Mouse (Mus musculus) forebrain, embryonic 15.5 days (tissue): ENCODE results near the gene Sync. TPM values are rescaled to one million over a fixed set of nuclear protein-coding genes. Genes with fewer than 3 reads are reported as not detected.

ENCODE experiments used
- ATAC-seq: fragments of 200-750 bp; cut with Nextera tagmentation; replicated peaks from 2 replicates; pipeline ENCODE4 v1.8.0; 2017; ENCODE audit warnings: mild to moderate bottlenecking, moderate TSS enrichment, moderate library complexity
- H3K27ac ChIP-seq: fragments of 300-500 bp; sonication (generic); replicated peaks from 2 replicates; pipeline ENCODE4 v1.5.1; 2015; ENCODE audit warnings: mild to moderate bottlenecking, inconsistent platforms
- H3K27me3 ChIP-seq: fragments of 300-500 bp; sonication (generic); 2 replicates; pipeline ENCODE4 v1.6.1; 2015; ENCODE audit warnings: inconsistent platforms
- H3K36me3 ChIP-seq: fragments of 300-500 bp; sonication (generic); 2 replicates; pipeline ENCODE4 v1.6.1; 2015; ENCODE audit warnings: mild to moderate bottlenecking, inconsistent platforms
- H3K4me1 ChIP-seq: fragments of 300-500 bp; sonication (generic); 2 replicates; pipeline ENCODE4 v1.6.1; 2015; ENCODE audit warnings: inconsistent platforms
- H3K4me2 ChIP-seq: fragments of 300-500 bp; sonication (generic); replicated peaks from 2 replicates; pipeline ENCODE4 v1.6.1; 2015; ENCODE audit warnings: mild to moderate bottlenecking, inconsistent platforms
- H3K4me3 ChIP-seq: fragments of 300-500 bp; sonication (generic); 2 replicates; pipeline ENCODE4 v1.5.1; 2015; ENCODE audit warnings: mild to moderate bottlenecking, inconsistent platforms
- H3K9ac ChIP-seq: fragments of 300-500 bp; sonication (generic); replicated peaks from 2 replicates; pipeline ENCODE4 v1.6.1; 2015; ENCODE audit warnings: mild to moderate bottlenecking, inconsistent platforms
- H3K9me3 ChIP-seq: fragments of 300-500 bp; sonication (generic); 2 replicates; pipeline ENCODE4 v1.6.1; 2016; ENCODE audit warnings: inconsistent platforms
- WGBS: fragments of 180-500 bp; shearing (Covaris S2); methylation state at CpG from one replicate; pipeline ENCODE4 v1.1.7; 2015; ENCODE audit warnings: mixed read lengths; 5-methylcytosine and 5-hydroxymethylcytosine counted together
- polyA plus RNA-seq: library from polyadenylated mRNA; unstranded; fragments of >200 nt; fragmentation: Nextera tagmentation; extraction: Ambion mirVana; gene quantifications from 2 replicates; pipeline ENCODE4 v1.2.1, GENCODE M21; 2015

The Sync gene
- polyA plus RNA-seq, 1 experiment from 2014 or later, result 0.36 TPM

DNA sequence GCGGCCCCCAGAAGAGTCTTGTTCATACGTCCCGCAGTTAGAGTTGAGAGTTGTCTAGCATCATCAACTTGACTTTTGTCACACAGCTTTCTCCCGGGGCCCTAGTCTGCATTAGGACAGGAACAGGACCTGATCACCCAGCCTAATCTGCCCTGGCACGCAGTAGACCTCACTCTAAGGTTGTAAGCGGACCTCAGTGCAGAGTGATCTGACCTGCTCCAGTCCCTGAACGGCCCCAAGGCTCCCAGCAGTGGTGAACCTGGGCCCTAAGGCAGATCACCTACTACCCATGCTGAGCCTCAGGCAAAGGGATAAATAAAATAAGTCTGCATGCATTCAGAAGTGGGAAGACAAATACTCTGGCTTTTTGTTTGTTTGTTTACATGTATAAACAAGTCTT lies 38.1 kb upstream of the Sync start:
- H3K27me3 ChIP-seq, result peaks cover 45% of the 10 kb centered on the region
- H3K4me3 ChIP-seq, result no peak overlapping the region
- 38% methylated on average over 7 of the region's 7 CpGs for WGBS
- H3K27ac ChIP-seq, result no peak overlapping the region
- H3K9ac ChIP-seq, result no peak overlapping the region
- no peak for ATAC-seq
- peaks cover 19% of the 10 kb centered on the region for H3K4me1 ChIP-seq
- peak overlapping the region; percentile 86; the same call in 1 of the 2 replicates for H3K4me2 ChIP-seq
- H3K9me3 ChIP-seq, result no peaks in the 10 kb centered on the region
- no peaks in the 10 kb centered on the region for H3K36me3 ChIP-seq

GRCm38 (mm10) chr4:129250759-129251481 lies 36.5 kb upstream of the Sync start:
- Histone ChIP-seq H3K9ac (no peak overlapping the region), H3K27ac (no peak overlapping the region)

GRCm38 (mm10) chr4:129251482-129252125 lies 35.8 kb upstream of the Sync start:
- 2% methylated on average over 15 of the region's 15 CpGs for WGBS
- H3K27ac ChIP-seq, result no peak overlapping the region

More at GRCm38 (mm10) chr4:129250759-129251481, 36.5 kb upstream of the Sync start:
- WGBS, result 20% methylated on average over 15 of the region's 15 CpGs
- H3K4me2 ChIP-seq, result 0 out of 2 replicates have a peak overlapping the region, but pooled peaks have one; percentile 4
- H3K9me3 ChIP-seq, result no peaks in the 10 kb centered on the region
- peaks cover 19% of the 10 kb centered on the region for H3K4me1 ChIP-seq
- no peak overlapping the region for H3K4me3 ChIP-seq
- ATAC-seq, result no peak
- H3K36me3 ChIP-seq, result no peaks in the 10 kb centered on the region
- peaks cover 45% of the 10 kb centered on the region for H3K27me3 ChIP-seq

DNA sequence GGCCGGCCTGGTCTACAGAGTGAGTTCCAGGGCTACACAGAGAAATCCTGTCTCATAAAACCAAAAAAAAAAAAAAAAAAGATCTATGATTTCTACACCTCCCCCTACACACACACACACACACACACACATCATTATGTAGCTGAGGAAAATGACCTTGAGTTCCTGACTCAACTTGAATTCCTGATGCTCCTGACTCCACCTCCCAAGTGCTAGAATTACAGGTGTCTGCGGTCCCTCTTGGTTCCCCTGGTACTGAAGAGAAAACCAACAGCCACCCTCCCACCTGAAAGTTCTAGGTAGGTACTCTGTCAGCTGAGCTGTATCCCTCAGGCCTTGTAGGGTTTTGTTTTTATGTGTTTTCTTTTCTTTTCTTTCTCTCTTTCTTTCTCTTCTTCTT lies 34.9 kb upstream of the Sync start:
- H3K4me1 ChIP-seq, result peaks cover 25% of the 10 kb centered on the region
- H3K36me3 ChIP-seq, result no peaks in the 10 kb centered on the region
- no peak for ATAC-seq
- no peak overlapping the region for H3K4me2 ChIP-seq
- H3K27ac ChIP-seq, result no peak overlapping the region
- H3K9me3 ChIP-seq, result no peaks in the 10 kb centered on the region
- no peak overlapping the region for H3K4me3 ChIP-seq
- WGBS, result 87% methylated on average over 2 of the region's 2 CpGs
- peaks cover 32% of the 10 kb centered on the region for H3K27me3 ChIP-seq
- no peak overlapping the region for H3K9ac ChIP-seq

More at GRCm38 (mm10) chr4:129251482-129252125, 35.8 kb upstream of the Sync start:
- Histone ChIP-seq H3K4me1 (peaks cover 22% of the 10 kb centered on the region), H3K27me3 (peaks cover 41% of the 10 kb centered on the region), H3K36me3 (no peaks in the 10 kb centered on the region), H3K4me2 (0 out of 2 replicates have a peak overlapping the region, but pooled peaks have one; percentile 4), H3K9me3 (no peaks in the 10 kb centered on the region), H3K9ac (no peak overlapping the region), H3K4me3 (no peak overlapping the region)
- ATAC-seq, result no peak

DNA sequence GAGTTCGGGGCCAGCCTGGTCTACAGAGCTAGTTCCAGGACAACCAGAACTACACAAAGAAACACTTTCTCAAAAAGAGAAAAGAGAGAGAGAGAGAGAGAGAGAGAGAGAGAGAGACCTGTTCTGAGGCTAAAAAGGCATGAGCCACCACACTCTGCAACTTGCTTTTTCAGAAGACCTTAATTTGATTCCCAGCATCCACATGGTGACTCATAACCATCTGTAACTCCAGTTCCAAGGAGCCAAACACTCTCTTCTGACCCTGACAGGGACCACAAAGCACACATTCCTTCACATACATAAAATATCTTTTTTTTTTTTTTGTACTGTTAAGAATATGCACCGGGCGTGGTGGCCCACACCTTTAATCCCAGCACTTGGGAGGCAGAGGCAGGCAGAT lies 32.8 kb upstream of the Sync start:
- WGBS, result 86% methylated on average over 3 of the region's 3 CpGs
- Histone ChIP-seq H3K9ac (no peak overlapping the region), H3K27me3 (peaks cover 15% of the 10 kb centered on the region; the same call in 1 of the 2 replicates), H3K36me3 (no peaks in the 10 kb centered on the region), H3K4me3 (no peak overlapping the region), H3K27ac (no peak overlapping the region), H3K9me3 (no peaks in the 10 kb centered on the region), H3K4me2 (no peak overlapping the region), H3K4me1 (peaks cover 15% of the 10 kb centered on the region)
- no peak for ATAC-seq

- no peak overlapping the region for H3K9ac ChIP-seq
- no peak overlapping the region for H3K4me2 ChIP-seq
- H3K36me3 ChIP-seq, result no peaks in the 10 kb centered on the region
- H3K4me1 ChIP-seq, result peaks cover 11% of the 10 kb centered on the region
- 38% methylated on average over 8 of the region's 8 CpGs for WGBS
- H3K27me3 ChIP-seq, result no peaks in the 10 kb centered on the region
- H3K27ac ChIP-seq, result no peak overlapping the region
- ATAC-seq, result no peak
- H3K9me3 ChIP-seq, result no peaks in the 10 kb centered on the region
- H3K4me3 ChIP-seq, result no peak overlapping the region
Measured at GRCm38 (mm10) chr4:129256450-129257380, 30.7 kb upstream of the Sync start.

DNA sequence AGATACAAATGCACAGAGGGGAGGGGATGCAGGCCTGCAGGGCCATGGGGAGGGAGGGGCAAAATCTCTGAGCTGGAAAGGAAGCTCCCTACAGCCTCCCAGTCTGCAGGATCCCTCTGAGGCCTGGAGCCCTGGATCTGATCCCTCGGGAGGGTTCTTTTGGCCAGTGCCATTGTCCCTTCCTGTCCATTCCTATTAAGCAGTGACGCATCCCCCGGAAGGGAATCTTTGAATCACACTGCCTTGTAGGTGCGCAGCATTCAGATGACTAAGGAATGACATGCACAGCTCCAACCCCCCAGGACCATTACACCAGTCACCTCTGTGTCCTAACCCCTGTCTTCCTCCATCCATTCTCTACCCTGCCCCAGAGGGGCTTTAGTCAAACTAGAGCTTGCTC lies 28.3 kb upstream of the Sync start:
- Histone ChIP-seq H3K36me3 (no peaks in the 10 kb centered on the region), H3K4me3 (no peak overlapping the region), H3K4me1 (peaks cover 10% of the 10 kb centered on the region), H3K9ac (no peak overlapping the region), H3K9me3 (no peaks in the 10 kb centered on the region), H3K27ac (no peak overlapping the region), H3K4me2 (no peak overlapping the region), H3K27me3 (no peaks in the 10 kb centered on the region)
- 54% methylated on average over 4 of the region's 4 CpGs for WGBS
- no peak for ATAC-seq

GRCm38 (mm10) chr4:129260678-129261077 lies 26.7 kb upstream of the Sync start:
- Histone ChIP-seq H3K4me3 (no peak overlapping the region), H3K4me1 (peaks cover 10% of the 10 kb centered on the region), H3K27ac (no peak overlapping the region), H3K4me2 (no peak overlapping the region), H3K27me3 (no peaks in the 10 kb centered on the region), H3K9me3 (no peaks in the 10 kb centered on the region), H3K36me3 (no peaks in the 10 kb centered on the region), H3K9ac (no peak overlapping the region)
- no peak for ATAC-seq
- WGBS, result 8% methylated on average over 6 of the region's 6 CpGs

DNA sequence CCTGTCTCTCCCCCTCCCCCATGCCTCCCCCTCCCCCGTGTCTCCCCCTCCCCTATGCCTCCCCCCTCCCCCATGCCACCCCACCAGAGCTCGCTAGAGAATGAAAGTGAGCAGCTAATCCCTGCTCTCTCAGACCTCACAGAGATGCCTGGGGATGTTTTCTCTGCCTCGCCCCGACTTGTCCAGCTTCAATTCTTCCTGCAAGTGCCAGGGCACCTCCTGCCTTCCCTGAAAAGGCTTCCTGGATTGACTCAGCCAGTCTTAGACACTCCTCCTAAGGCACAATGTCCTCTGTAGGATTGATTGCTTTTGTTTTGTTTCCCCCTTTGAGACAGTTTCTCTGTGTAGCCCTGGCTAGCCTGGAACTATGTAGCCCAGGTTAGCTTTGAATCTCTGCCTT lies 26.2 kb upstream of the Sync start, which contains the start of gene C77080:
TSS of gene C77080 (minus strand) at position 209 of the 400 bp plus-strand sequence.
- no peak within 1 kb of the TSS for H3K9ac ChIP-seq
- no peaks in the 10 kb centered on the region for H3K27me3 ChIP-seq
- H3K4me2 ChIP-seq, result no peak within 1 kb of the TSS
- no peak within 1 kb of the TSS for H3K4me3 ChIP-seq
- no peak within 1 kb of the TSS for H3K27ac ChIP-seq
- ATAC-seq, result no peak
- H3K4me1 ChIP-seq, result peaks cover 10% of the 10 kb centered on the region
- 4% methylated on average over 2 of the region's 4 CpGs for WGBS
- H3K36me3 ChIP-seq, result no peaks in the 10 kb centered on the region
- H3K9me3 ChIP-seq, result no peaks in the 10 kb centered on the region

DNA sequence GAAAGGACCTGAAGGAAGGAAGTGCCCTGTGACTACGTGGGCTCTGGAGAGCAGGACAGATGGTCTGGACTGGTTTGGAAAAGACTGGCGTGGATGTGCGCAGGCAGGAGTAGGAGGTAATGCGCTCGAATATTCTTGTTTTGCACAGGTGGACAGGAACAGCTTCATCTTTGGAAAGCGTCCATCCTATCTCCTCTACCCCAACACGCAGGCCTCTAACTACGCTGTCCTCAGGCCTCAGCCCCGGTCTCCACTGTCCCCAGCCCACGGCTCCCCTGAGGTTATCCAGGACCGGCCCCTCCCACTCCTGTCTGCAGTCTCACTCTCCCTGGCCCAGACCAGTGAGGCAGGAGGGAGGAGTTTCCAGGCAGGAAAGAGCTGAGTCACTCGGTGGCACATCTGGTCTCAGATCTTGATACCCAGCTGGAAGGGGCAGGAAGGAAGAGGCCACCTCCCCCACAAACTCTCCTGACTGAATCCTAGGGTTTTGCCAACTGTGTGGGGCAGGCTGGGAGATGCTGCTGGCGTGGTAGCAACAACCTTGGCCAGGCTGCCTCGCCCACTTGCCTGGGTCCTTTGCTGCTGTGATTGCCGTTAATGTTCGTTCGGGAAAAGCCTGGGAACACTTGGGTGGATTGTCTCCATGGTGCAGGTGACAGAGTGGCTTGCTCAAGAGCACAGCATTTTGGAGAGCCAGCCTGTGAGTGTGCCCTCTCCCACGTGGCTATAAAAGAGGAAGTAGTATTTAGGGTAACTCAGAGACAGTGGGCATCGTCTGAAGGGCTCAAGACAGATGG lies 24.0 kb upstream of the Sync start:
- WGBS, result 44% methylated on average over 19 of the region's 19 CpGs
- Histone ChIP-seq H3K9me3 (no peaks in the 10 kb centered on the region), H3K4me1 (peaks cover 4% of the 10 kb centered on the region; the same call in 1 of the 2 replicates), H3K27me3 (no peaks in the 10 kb centered on the region), H3K4me3 (no peak overlapping the region), H3K36me3 (no peaks in the 10 kb centered on the region), H3K4me2 (no peak overlapping the region), H3K27ac (no peak overlapping the region), H3K9ac (no peak overlapping the region)
- no peak for ATAC-seq

DNA sequence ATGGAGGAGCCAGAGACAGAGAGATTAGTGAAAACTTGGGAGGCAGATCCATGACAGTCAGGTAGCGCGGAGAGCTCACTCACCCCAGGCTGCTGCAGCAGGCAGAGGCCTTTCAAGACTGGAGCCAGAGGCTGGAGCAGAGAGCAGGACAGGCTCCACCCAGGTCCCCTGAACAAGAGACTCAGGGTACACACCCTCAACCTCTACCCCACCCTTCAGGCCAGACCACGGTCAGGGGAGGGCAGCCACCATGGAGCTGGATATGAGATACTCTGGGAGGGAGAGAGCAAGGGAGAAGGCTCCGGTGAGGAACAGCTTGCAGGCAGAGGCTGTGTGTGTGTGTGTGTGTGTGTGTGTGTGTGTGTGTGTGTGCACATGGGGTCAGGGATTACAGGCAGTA lies 21.2 kb upstream of the Sync start:
- Histone ChIP-seq H3K4me1 (no peaks in the 10 kb centered on the region), H3K36me3 (no peaks in the 10 kb centered on the region), H3K9ac (no peak overlapping the region), H3K9me3 (no peaks in the 10 kb centered on the region), H3K27me3 (no peaks in the 10 kb centered on the region), H3K4me2 (no peak overlapping the region), H3K4me3 (no peak overlapping the region), H3K27ac (no peak overlapping the region)
- 94% methylated on average over 4 of the region's 4 CpGs for WGBS
- ATAC-seq, result no peak
